Mouse (Mus musculus) MEL (cell line): ENCODE results near the gene Prdm16. TPM values are rescaled to one million over a fixed set of nuclear protein-coding genes. Genes with fewer than 3 reads are reported as not detected.

Experiments
- DNase-seq: peaks from one replicate; pipeline ENCODE4 v3.0.0; 2011; ENCODE audit warnings: low read depth, low spot score
- H3K27ac ChIP-seq: 2 replicates; pipeline ENCODE4 v1.5.1; 2012; ENCODE audit warnings: low read depth, mild to moderate bottlenecking, control low read depth, low read length, moderate library complexity; ENCODE audit not compliant: control insufficient read depth
- H3K27me3 ChIP-seq, 2 experiments: fragments of 150-350 bp in 1 of 2; sonication (generic) in 1 of 2; 2 replicates each; pipeline ENCODE4 v1.6.1; 2012; ENCODE audit warnings: low read length in 2 of 2, mild to moderate bottlenecking in 2 of 2, improper control_type of control experiment in 1 of 2, moderate library complexity in 1 of 2; ENCODE audit not compliant: insufficient read depth in 2 of 2, control insufficient read depth in 1 of 2
- H3K36me3 ChIP-seq, 2 experiments: 2 replicates each; pipeline ENCODE4 v1.6.1; 2012 to 2014; ENCODE audit warnings: low read length in 2 of 2, improper control_type of control experiment in 1 of 2, inconsistent platforms in 1 of 2, mild to moderate bottlenecking in 1 of 2; ENCODE audit not compliant: insufficient read depth in 2 of 2, control insufficient read depth in 1 of 2
- H3K4me1 ChIP-seq, 2 experiments: fragments of 150-350 bp in 1 of 2; sonication (generic) in 1 of 2; 2 replicates each; pipeline ENCODE4 v1.6.1; 2012; ENCODE audit warnings: low read length in 2 of 2, improper control_type of control experiment in 1 of 2, mild to moderate bottlenecking in 1 of 2; ENCODE audit not compliant: insufficient read depth in 2 of 2, control insufficient read depth in 1 of 2
- H3K4me3 ChIP-seq, 2 experiments: fragments of 150-350 bp in 1 of 2; sonication (generic) in 1 of 2; 2 replicates each; pipeline ENCODE4 v1.5.1; 2012; ENCODE audit warnings: low read depth in 2 of 2, low read length in 2 of 2, mild to moderate bottlenecking in 2 of 2, moderate library complexity in 2 of 2, control low read depth in 1 of 2, improper control_type of control experiment in 1 of 2; ENCODE audit not compliant: control insufficient read depth in 1 of 2, insufficient read depth in 1 of 2
- H3K79me2 ChIP-seq: 2 replicates; pipeline ENCODE4 v1.6.1; 2012; ENCODE audit warnings: mild to moderate bottlenecking, low read length, moderate library complexity; ENCODE audit not compliant: control insufficient read depth, poor library complexity, insufficient read depth
- H3K9ac ChIP-seq: 2 replicates; pipeline ENCODE4 v1.6.1; 2012; ENCODE audit warnings: low read depth, mild to moderate bottlenecking, control low read depth, low read length, moderate library complexity; ENCODE audit not compliant: control insufficient read depth, poor library complexity, severe bottlenecking
- H3K9me3 ChIP-seq: fragments of 150-350 bp; sonication (generic); replicated peaks from 2 replicates; pipeline ENCODE4 v1.6.1; 2012; ENCODE audit warnings: mild to moderate bottlenecking, low read length, improper control_type of control experiment, moderate library complexity; ENCODE audit not compliant: insufficient read depth
- CTCF ChIP-seq, 3 experiments: IDR thresholded peaks in 2 of 3; conservative IDR thresholded peaks in 1 of 3; 2 replicates each; pipeline ENCODE4 v1.5.1; 2011 to 2012; ENCODE audit warnings: low read length in 3 of 3, low read depth in 2 of 3, mild to moderate bottlenecking in 2 of 3, improper control_type of control experiment in 1 of 3, inconsistent platforms in 1 of 3, mixed read lengths in 1 of 3, moderate library complexity in 1 of 3; ENCODE audit not compliant: control insufficient read depth in 1 of 3, insufficient read depth in 1 of 3, poor library complexity in 1 of 3, severe bottlenecking in 1 of 3
- ELF1 ChIP-seq: IDR thresholded peaks from 2 replicates; pipeline ENCODE4 v1.6.1; 2014; ENCODE audit warnings: low read depth, mild to moderate bottlenecking, inconsistent platforms, low read length, improper control_type of control experiment, moderate library complexity
- EP300 ChIP-seq, 2 experiments: IDR thresholded peaks; 2 replicates each; pipeline ENCODE4 v1.6.1; 2011; ENCODE audit warnings: improper control_type of control experiment in 2 of 2, low read length in 2 of 2, low read depth in 1 of 2, mild to moderate bottlenecking in 1 of 2
- ETS1 ChIP-seq: IDR thresholded peaks from 2 replicates; pipeline ENCODE4 v1.6.1; 2012; ENCODE audit warnings: low read depth, mild to moderate bottlenecking, inconsistent platforms, low read length, improper control_type of control experiment, moderate library complexity
- GABPA ChIP-seq: IDR thresholded peaks from 2 replicates; pipeline ENCODE4 v1.6.1; 2012; ENCODE audit warnings: low read depth, mild to moderate bottlenecking, inconsistent platforms, low read length, improper control_type of control experiment, moderate library complexity
- GATA1 ChIP-seq: IDR thresholded peaks from 2 replicates; pipeline ENCODE4 v1.6.1; 2011; ENCODE audit warnings: low read depth, low read length, improper control_type of control experiment
- HCFC1 ChIP-seq: IDR thresholded peaks from 2 replicates; pipeline ENCODE4 v1.6.1; 2012; ENCODE audit warnings: low read depth, mild to moderate bottlenecking, inconsistent platforms, low read length, improper control_type of control experiment, moderate library complexity
- MAFK ChIP-seq: IDR thresholded peaks from 2 replicates; pipeline ENCODE4 v1.6.1; 2011; ENCODE audit warnings: low read depth, mild to moderate bottlenecking, low read length, improper control_type of control experiment, borderline replicate concordance
- MAX ChIP-seq: IDR thresholded peaks from 2 replicates; pipeline ENCODE4 v1.6.1; 2011; ENCODE audit warnings: low read length, improper control_type of control experiment
- MEF2A ChIP-seq: IDR thresholded peaks from 2 replicates; pipeline ENCODE4 v1.6.1; 2014; ENCODE audit warnings: low read depth, mild to moderate bottlenecking, inconsistent platforms, low read length, improper control_type of control experiment; ENCODE audit not compliant: poor library complexity, insufficient replicate concordance, severe bottlenecking; ENCODE audit errors: extremely low read depth
- MXI1 ChIP-seq: IDR thresholded peaks from 2 replicates; pipeline ENCODE4 v1.6.1; 2011; ENCODE audit warnings: mild to moderate bottlenecking, low read depth, low read length, improper control_type of control experiment
- MYB ChIP-seq: IDR thresholded peaks from 2 replicates; pipeline ENCODE4 v1.6.1; 2011; ENCODE audit warnings: mild to moderate bottlenecking, low read depth, low read length, improper control_type of control experiment
- MYC ChIP-seq: IDR thresholded peaks from 2 replicates; pipeline ENCODE4 v1.6.1; 2011; ENCODE audit warnings: low read depth, mild to moderate bottlenecking, low read length, improper control_type of control experiment, moderate library complexity
- NRF1 ChIP-seq: IDR thresholded peaks from 2 replicates; pipeline ENCODE4 v1.6.1; 2014; ENCODE audit warnings: low read depth, mild to moderate bottlenecking, inconsistent platforms, low read length, improper control_type of control experiment, moderate library complexity; ENCODE audit not compliant: poor library complexity, insufficient read depth, severe bottlenecking
- POLR2AphosphoS2 ChIP-seq: IDR thresholded peaks from 2 replicates; pipeline ENCODE4 v1.6.1; 2011; ENCODE audit warnings: low read length, improper control_type of control experiment
- RCOR1 ChIP-seq: IDR thresholded peaks from 2 replicates; pipeline ENCODE4 v1.6.1; 2012; ENCODE audit warnings: low read depth, mild to moderate bottlenecking, inconsistent platforms, low read length, improper control_type of control experiment
- SIN3A ChIP-seq: IDR thresholded peaks from 2 replicates; pipeline ENCODE4 v1.6.1; 2012; ENCODE audit warnings: low read length, improper control_type of control experiment, inconsistent platforms
- SMC3 ChIP-seq: IDR thresholded peaks from 2 replicates; pipeline ENCODE4 v1.6.1; 2011; ENCODE audit warnings: low read depth, low read length, improper control_type of control experiment
- TBP ChIP-seq: IDR thresholded peaks from 2 replicates; pipeline ENCODE4 v1.8.0; 2011; ENCODE audit warnings: low read depth, low read length, improper control_type of control experiment
- ZC3H11A ChIP-seq: IDR thresholded peaks from 2 replicates; pipeline ENCODE4 v1.6.1; 2012; ENCODE audit warnings: low read depth, mild to moderate bottlenecking, inconsistent platforms, low read length, improper control_type of control experiment
- ZNF384 ChIP-seq: IDR thresholded peaks from 2 replicates; pipeline ENCODE4 v1.6.1; 2012; ENCODE audit warnings: low read depth, mild to moderate bottlenecking, inconsistent platforms, low read length, improper control_type of control experiment
- polyA plus RNA-seq, 2 experiments: library from polyadenylated mRNA; stranded (reverse) in 1 of 2; unstranded in 1 of 2; fragments of >175 nt in 1 of 2; fragments of >200 nt in 1 of 2; gene quantifications; 2 replicates each; pipeline versions ENCODE4 v1.2.1 to v1.2.4; 2012; ENCODE audit warnings: low replicate concordance in 2 of 2, low read depth in 1 of 2; ENCODE audit not compliant: insufficient read length in 2 of 2, insufficient read depth in 1 of 2, missing spikeins in 1 of 2
- total RNA-seq: library from RNA; depleted of rRNA; stranded (reverse); fragments of 300-350 nt; gene quantifications from 2 replicates; pipeline ENCODE4 v1.2.3, GENCODE M21; 2012

Prdm16 gene
- total and polyA plus RNA-seq, 3 experiments: not detected

GRCm38 (mm10) chr4:154557168-154557567 lies 79.5 kb downstream of the Prdm16 start:
- Histone ChIP-seq H3K4me3 (no peak overlapping the region), H3K79me2 (no peaks in the 10 kb centered on the region), H3K4me1 (no peaks in the 10 kb centered on the region), H3K36me3 (no peaks in the 10 kb centered on the region), H3K27me3 (no peaks in the 10 kb centered on the region; a peak in 1 of 4 replicates), H3K9me3 (no peaks in the 10 kb centered on the region), H3K27ac (no peak overlapping the region), H3K9ac (no peak overlapping the region)
- DNase-seq: no peak
- no peak for TF ChIP-seq RCOR1
- TF ChIP-seq MYB: no peak

GRCm38 (mm10) chr4:154556418-154556817 lies 80.3 kb downstream of the Prdm16 start:
- Histone ChIP-seq H3K9me3 (no peaks in the 10 kb centered on the region), H3K79me2 (no peaks in the 10 kb centered on the region), H3K9ac (no peak overlapping the region), H3K4me3 (no peak overlapping the region), H3K27me3 (no peaks in the 10 kb centered on the region; a peak in 1 of 4 replicates), H3K4me1 (no peaks in the 10 kb centered on the region), H3K36me3 (no peaks in the 10 kb centered on the region)
- no peak for DNase-seq
- TF ChIP-seq ETS1 (no peak), MAFK (no peak), TBP (no peak), HCFC1 (no peak), ZNF384 (no peak), MAX (no peak), MXI1 (no peak), NRF1 (no peak), GATA1 (no peak), GABPA (no peak), SMC3 (no peak), CTCF (IDR thresholded peaks at IDR 0.05 in 2 of 3, conservative IDR thresholded peaks at IDR 0.05 in 1 of 3; ENCODE audit: control insufficient read depth in 1 of 3, insufficient read depth in 1 of 3, low read depth in 2 of 3, low read length in 3 of 3, poor library complexity in 1 of 3, severe bottlenecking in 1 of 3) (no peak), MEF2A (no peak), EP300 (IDR thresholded peaks at IDR 0.05; ENCODE audit: low read depth in 1 of 2, low read length in 2 of 2) (no peak), ELF1 (no peak), MYC (no peak), POLR2AphosphoS2 (no peak), SIN3A (no peak), ZC3H11A (no peak)
- TF ChIP-seq, all 39 proteins: peak for 0
- no peak overlapping the region for H3K27ac ChIP-seq
